Comparison of ENCODE assay signal across 9 mouse cellular contexts in the genomic region with DNA sequence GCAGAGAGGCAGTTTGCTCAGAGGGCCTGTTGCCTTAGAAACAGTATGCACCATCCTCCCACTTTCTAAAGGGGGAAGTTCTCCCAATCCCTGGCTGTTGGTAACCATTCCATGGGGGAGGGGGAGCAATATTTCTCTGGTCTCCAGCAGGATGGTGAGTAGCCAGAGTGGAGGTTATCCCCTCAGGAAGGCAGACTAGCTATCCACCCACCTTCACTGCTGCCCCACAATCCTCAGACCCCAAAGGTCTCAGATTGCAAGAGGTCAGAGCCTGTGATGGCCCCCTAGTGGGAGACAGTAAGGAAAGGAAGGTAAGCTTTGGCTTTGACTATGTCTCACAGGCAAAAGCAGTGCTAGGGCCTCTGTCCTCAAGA. TPM values are rescaled to one million over a fixed set of nuclear protein-coding genes. Genes with fewer than 3 reads are reported as not detected.
DNase-seq lines count a peak whose midpoint lies in the region; ATAC-seq lines count a peak whose summit lies in the region.
"Had no signal": no experiment of that assay in that cellular context is flagged by ENCODE, and none has a peak within 500 bp of the region (broad histone marks: within the 10 kb centered on the region; RNA-seq: fewer than 3 reads in every experiment).

No protein-coding gene starts in this region.

- H3K4me3 ChIP-seq in forebrain, embryonic 11.5 days (ENCODE audit: low read depth, low read length) = no peak overlapping the region
- peak overlapping the region; percentile 86; the same call in 1 of the 2 replicates for H3K4me3 ChIP-seq in midbrain, embryonic 13.5 days (replicated peaks)

- H3K4me1 ChIP-seq in forebrain, embryonic 11.5 days (replicated peaks; ENCODE audit: control insufficient read depth, insufficient read depth, low read length) = peaks cover 33% of the 10 kb centered on the region
- H3K4me1 ChIP-seq in midbrain, embryonic 13.5 days (replicated peaks) = peaks cover 79% of the 10 kb centered on the region

- no peak overlapping the region for H3K4me2 ChIP-seq in forebrain, embryonic 11.5 days (ENCODE audit: low read depth, low read length, severe bottlenecking)
- peak overlapping the region; percentile 88 for H3K4me2 ChIP-seq in midbrain, embryonic 13.5 days (replicated peaks)

- peak overlapping the region; percentile 20; the same call in 1 of the 2 replicates for H3K9ac ChIP-seq in forebrain, embryonic 11.5 days (ENCODE audit: low read length)
- 0 out of 2 replicates have a peak overlapping the region, but pooled peaks have one; percentile 56 for H3K9ac ChIP-seq in midbrain, embryonic 13.5 days (replicated peaks)
- H3K9ac ChIP-seq: liver, embryonic 14.5 days had no signal

- H3K27ac ChIP-seq in forebrain, embryonic 11.5 days (ENCODE audit: low read depth, low read length) = peak overlapping the region; percentile 62; the same call in 1 of the 2 replicates
- H3K27ac ChIP-seq in midbrain, embryonic 13.5 days = peak overlapping the region; percentile 87
- H3K27ac ChIP-seq: liver, embryonic 14.5 days had no signal

- ATAC-seq in forebrain, embryonic 11.5 days (replicated peaks; ENCODE audit: low FRiP score) = no peak
- ATAC-seq in midbrain, embryonic 13.5 days = no peak

- no peaks in the 10 kb centered on the region for H3K9me3 ChIP-seq in forebrain, embryonic 11.5 days (ENCODE audit: control insufficient read depth, low read length)
- no peaks in the 10 kb centered on the region for H3K9me3 ChIP-seq in midbrain, embryonic 13.5 days

- peak; percentile 44 for DNase-seq in layer of hippocampus, adult 11-12 months (ENCODE audit: low spot score)
- no peak for DNase-seq in layer of hippocampus, adult 8-10 months (ENCODE audit: low spot score in 2 of 2)
- peak; percentile 80 for DNase-seq in brain, adult 2 months (ENCODE audit: low read depth, low spot score)
- no peak for DNase-seq in forebrain, embryonic 11.5 days (ENCODE audit: low spot score)
- no peak for DNase-seq in MN1 (ENCODE audit: low spot score)
- no peak for DNase-seq in testis, postnatal 14 days (ENCODE audit: low spot score)
- DNase-seq in thymus, postnatal 4 days = no peak

- peaks cover 9% of the 10 kb centered on the region; the same call in 1 of the 2 replicates for H3K36me3 ChIP-seq in forebrain, embryonic 11.5 days (ENCODE audit: control insufficient read depth, insufficient read depth, low read length)
- peaks cover 17% of the 10 kb centered on the region for H3K36me3 ChIP-seq in midbrain, embryonic 13.5 days

- H3K27me3 ChIP-seq in forebrain, embryonic 11.5 days (ENCODE audit: control insufficient read depth, insufficient read depth, low read length) = no peaks in the 10 kb centered on the region
- no peaks in the 10 kb centered on the region for H3K27me3 ChIP-seq in midbrain, embryonic 13.5 days

RNA-seq across cellular contexts. Expression of a gene that starts 5.3 kb away (rescaled TPM):
- 100 to 1,000 TPM; 782 to 804 (median 787) TPM for total RNA-seq in layer of hippocampus, adult 8-10 months (2022)
- 65.3 and 74.7 TPM in 2 replicates for polyA plus RNA-seq in forebrain, embryonic 11.5 days (2014; fragmentation: Nextera tagmentation; extraction: Ambion mirVana)
- 179 and 201 TPM in 2 replicates for polyA plus RNA-seq in midbrain, embryonic 13.5 days (2015; fragmentation: Nextera tagmentation; extraction: Ambion mirVana)

RNA-seq across cellular contexts. Expression of a gene that starts 28.9 kb away (rescaled TPM):
- total RNA-seq in layer of hippocampus, adult 8-10 months (2022) = 1 to 10 TPM; 4.3 to 5.3 (median 4.5) TPM
- 0.60 and 1.1 TPM in 2 replicates for polyA plus RNA-seq in forebrain, embryonic 11.5 days (2014; fragmentation: Nextera tagmentation; extraction: Ambion mirVana)
- 6.4 and 6.5 TPM in 2 replicates for polyA plus RNA-seq in midbrain, embryonic 13.5 days (2015; fragmentation: Nextera tagmentation; extraction: Ambion mirVana)

Comparison
In these comparisons a context has a peak if more than half of its experiments do, and no peak if none do; other contexts are left out.
1. DNase-seq: peak in layer of hippocampus, adult 11-12 months (single experiment) and brain, adult 2 months (single experiment); none in layer of hippocampus, adult 8-10 months (0 of 2), forebrain, embryonic 11.5 days (single experiment), MN1 (single experiment), testis, postnatal 14 days (single experiment) and thymus, postnatal 4 days (single experiment).